Mouse (Mus musculus): ENCODE results near the gene Elf2.

DNA sequence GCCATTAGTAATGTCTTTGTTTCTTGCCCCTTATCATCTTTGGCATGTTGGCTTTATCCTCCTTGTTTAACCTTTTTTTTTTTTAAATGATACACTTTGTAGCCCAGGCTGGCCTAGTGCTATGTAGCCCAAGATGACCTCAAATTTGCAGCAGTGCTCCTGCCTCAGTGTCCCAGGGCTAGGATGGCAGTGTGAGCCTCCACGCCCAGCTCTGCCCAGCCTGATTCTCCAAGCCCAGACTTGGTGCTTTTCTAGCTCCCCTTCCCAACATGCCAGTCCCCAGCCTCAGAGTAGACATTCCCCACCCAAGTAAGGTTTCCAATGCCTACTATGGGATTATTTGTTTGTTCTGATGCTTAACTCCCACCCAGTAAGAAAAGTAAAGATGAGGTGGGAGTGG is 88.2 kb downstream of the Elf2 start:
- TF ChIP-seq CTCF (IDR thresholded peaks at IDR 0.05; ENCODE audit: low read depth): no peak
- no peak for TF ChIP-seq EP300 (IDR thresholded peaks at IDR 0.05; ENCODE audit: low read depth)
